Mouse (Mus musculus) cerebellum, adult 11 months (tissue): ENCODE data around the gene Ogt.

ENCODE experiments used
- DNase-seq: peaks from one replicate; pipeline ENCODE4 v3.0.0; 2022

Gene Ogt

GRCm38 (mm10) chrX:101639741-101640166, at the start of gene Ogt:
Gene Ogt (plus strand): TSS chrX:101640060.
- peak; percentile 86 for DNase-seq

DNA sequence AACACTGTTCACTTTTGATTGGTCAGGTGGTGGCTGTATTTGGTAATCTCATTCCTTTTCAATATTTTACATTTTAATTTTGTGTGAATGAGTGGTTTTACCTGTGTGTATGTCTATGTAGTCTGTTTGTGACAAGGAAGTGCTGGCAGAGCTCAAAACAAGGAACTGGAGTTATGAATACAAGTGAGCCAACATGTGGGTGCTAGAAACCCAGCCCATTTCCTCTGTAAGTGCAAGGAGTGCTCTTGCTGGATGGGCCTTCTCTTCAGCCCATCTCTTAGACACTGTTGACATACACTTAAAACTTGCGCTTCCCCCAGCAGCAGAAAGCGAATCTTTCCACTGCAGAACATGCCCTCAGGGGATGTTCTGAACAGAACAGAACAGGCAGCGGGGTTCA, 23.7 kb upstream of the Ogt start:
- DNase-seq: no peak

GRCm38 (mm10) chrX:101617889-101618288, 22.0 kb upstream of the Ogt start:
- no peak for DNase-seq

- DNase-seq: no peak
Observed at GRCm38 (mm10) chrX:101620317-101620716, 19.5 kb upstream of the Ogt start.

DNA sequence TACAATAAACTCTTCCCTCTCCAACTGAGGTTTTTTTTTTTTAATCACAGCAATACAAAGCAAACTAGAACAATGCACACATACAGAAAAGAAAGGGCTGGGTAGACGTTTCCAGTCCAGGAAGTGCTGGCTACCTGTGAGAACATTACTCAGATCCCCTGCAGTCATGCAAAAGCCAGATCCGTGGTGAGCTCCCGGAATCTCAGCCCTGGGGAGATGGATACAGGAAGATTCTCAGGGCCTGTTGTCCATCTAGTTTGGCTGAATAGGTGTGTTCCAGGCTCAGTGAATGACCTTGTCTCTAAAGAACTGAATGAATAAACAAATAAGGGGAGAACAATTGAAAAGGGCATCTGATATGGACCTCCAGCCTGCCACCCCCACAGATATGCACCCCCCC, 17.3 kb upstream of the Ogt start:
- DNase-seq: no peak

DNA sequence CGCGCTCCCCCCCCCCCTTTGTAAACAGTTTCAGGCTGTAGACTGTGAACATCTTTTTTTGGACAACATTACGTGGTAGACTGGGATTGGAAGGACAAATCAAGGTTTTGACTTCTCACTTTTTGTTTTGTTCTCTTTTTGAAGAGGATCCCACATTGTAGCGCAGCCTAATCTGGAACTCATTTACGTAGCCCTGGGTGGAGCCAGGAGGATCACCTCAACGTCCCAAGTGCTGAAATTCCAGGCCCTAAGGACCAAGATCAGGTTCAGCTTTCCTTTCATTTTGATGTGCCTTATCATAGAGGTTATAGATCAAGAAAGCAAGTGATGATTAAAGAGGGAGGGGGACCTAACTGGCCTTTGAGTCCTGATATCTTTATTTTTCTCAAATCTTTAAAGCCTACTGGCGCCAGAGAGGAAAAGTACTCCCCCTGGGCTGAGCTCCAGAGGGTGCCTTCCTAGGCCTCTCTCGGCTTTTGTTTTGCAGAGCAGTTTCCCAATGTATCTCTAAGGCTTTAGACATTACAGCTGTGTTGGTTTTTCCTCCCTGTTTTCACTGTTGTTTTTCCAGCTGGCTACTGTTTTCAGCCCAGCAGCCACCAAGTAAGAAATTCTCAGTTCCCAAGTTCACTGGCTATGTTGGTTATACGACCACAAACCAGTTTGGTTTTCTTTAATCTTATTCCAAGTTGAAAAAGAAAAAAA, 2.9 kb upstream of the Ogt start:
- no peak for DNase-seq

DNA sequence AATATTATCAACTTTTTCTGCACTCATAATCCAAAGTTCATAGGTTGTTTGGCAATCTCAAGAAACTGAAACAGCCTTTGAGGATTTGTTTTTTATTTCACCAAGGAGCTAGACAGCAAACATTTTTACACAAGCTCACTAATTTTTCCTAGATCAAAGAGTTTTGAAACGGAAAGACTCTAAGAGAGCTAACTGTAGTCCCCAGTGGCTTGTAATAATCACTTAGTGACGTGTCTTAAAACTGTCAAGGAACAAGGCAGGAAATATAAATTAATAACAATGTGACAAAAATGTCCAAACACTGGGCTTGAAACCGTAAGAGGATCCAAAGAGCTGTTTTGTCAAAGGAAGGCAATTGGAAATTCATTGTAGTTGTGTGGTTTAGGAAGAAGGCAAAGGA, 1.0 kb upstream of the Ogt start:
- DNase-seq: no peak

DNA sequence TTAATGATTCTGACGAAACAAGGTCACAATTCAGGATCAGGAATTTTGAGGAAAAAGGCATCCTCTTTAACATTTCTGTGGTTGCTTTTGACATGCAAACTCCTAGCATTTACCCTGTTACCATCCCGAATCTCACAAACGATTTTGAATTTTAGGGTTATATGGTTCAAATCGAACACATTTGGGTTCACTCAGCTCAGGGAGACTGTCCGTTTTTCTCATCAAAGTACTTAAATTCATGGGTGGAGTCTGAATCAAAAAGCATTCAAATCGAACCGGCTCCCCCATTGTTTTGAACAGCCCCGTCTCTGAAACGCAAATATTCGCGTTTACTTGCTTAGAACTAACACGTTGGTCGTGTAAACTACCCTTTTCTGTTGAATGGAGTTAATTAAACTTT, 554 bp upstream of the Ogt start:
- DNase-seq: no peak

DNA sequence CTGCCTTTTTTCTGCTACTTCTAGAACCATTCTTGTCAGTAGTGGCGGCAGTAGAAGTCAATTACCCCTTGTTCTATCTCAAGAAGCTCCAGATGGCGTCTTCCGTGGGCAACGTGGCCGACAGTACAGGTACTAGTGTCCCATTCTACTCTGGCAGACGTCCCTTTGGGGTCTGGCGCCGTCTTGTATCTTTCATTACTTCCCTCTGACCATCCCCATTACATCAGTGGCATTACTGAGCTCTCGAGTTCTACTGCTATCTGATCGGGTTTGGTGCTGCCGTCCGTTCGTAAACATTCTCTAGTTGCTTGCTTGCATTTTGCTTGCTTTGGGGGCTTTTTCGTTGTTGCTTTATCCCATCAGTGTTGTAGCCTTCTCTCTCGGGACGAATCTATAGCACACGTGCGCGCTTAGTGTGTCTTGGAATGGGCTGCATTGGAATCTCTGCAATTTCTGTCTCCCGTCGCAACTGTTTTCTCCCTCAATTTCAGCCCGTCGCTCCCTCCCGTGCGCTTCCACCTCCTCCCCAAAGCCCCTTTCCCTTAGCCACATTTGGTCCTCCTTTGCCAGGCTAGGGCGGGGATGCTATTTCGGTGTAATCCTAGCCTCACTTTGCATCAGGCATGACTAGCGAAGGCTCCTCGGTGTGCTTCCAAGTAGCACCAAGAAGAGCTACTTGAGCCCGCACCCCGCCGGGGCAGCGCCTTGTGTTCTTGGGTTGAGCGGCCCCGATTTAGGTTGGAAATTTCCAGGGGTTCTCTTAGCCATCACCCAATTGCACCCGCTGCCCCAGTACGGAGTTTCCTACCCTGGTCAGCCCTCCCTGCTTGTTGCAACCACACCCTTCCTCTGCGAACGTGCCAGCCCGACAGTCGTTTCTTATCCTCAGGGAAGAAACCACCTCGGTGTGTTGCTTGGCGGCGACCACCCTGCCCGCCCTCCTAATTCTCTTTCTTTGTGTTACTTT, 617 bp downstream of the Ogt start:
- DNase-seq: peak; percentile 26

GRCm38 (mm10) chrX:101641161-101641530, 1.3 kb downstream of the Ogt start:
- DNase-seq: no peak

DNA sequence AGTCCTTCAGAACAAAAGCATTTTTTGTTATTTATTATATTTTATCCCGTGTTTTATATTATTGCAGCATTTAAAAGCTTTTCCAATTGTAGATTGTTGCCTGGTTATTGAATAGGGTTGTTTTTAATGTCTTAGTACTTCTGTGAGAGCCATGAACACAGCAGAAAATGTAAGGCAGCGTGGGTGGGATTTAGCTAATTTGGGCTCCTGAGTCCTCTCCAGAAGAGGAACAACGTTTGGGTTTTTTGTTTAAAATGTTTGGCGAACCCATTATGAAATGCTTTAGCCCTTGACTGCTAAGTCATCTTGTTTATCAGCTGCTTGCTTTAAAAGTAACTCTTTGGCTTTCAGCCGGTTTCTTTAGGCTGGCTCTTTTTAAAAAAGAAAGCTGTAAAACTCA, 2.2 kb downstream of the Ogt start:
- DNase-seq: no peak

- DNase-seq: no peak
Observed at GRCm38 (mm10) chrX:101645286-101645685, 5.4 kb downstream of the Ogt start.

DNA sequence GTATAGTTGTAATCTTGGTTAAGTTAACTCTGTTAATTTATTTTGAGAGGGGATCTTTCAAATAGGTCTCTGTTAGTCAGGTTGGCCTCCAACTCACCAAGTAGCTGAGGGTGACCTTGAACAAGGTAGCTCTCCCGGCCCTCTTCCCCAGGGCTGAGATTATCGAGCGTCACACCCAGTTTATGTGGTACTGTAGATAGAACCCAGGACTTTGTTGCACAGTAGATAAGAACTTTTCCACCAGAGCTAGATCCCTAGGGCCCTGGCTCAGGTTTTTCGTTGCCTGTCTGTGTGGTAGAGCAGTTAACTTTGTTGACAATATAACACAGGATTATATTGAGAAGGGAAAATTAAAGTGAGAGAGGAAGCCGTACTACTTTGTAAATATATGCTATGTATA, 6.8 kb downstream of the Ogt start:
- no peak for DNase-seq

GRCm38 (mm10) chrX:101695686-101696085, 55.8 kb downstream of the Ogt start:
- no peak for DNase-seq

DNA sequence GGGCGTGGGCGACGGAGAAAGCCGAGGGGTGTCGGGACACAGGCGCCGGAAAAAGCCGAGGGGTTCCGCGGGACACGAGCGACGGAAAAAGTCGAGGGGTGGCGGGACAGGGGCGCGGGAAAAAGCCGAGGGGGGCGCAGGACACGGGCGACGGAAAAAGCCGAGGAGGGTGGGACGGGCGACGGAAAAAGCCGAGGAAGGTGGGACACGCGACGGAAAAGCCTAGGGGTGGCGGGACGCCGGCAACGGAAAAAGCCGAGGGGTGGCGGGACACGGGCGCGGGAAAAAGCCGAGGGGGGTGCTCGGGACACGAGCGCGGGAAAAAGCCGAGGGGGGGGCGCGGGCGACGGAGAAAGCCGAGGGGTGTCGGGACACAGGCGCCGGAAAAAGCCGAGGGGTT, 57.7 kb downstream of the Ogt start:
- DNase-seq: no peak

- DNase-seq: no peak
Observed at GRCm38 (mm10) chrX:101698232-101698631, 58.4 kb downstream of the Ogt start.

- DNase-seq: no peak
Observed at GRCm38 (mm10) chrX:101705111-101705510, 65.3 kb downstream of the Ogt start.

DNA sequence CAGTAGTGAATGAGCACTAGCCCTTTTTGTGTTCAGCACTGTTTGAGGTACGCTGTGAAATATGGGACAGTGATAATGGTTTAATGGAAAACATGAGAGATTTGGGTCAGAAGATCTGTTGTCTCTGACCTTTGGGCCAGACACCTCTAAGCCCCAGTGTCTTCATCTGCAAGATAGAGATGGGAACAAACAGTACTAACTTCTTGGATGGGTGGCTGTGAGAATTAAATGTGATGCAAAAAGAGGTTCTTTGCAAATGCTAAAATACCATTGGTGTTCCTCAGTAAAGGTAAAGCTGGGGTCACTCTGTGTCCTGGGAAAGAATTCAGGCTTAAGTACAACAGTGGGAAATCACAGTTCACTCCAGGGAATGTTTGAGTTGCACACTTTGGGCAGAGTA, 80.5 kb downstream of the Ogt start:
- DNase-seq: no peak

GRCm38 (mm10) chrX:101730010-101730409, 90.2 kb downstream of the Ogt start:
- no peak for DNase-seq

GRCm38 (mm10) chrX:101732644-101733043, 92.8 kb downstream of the Ogt start:
- DNase-seq: no peak

DNA sequence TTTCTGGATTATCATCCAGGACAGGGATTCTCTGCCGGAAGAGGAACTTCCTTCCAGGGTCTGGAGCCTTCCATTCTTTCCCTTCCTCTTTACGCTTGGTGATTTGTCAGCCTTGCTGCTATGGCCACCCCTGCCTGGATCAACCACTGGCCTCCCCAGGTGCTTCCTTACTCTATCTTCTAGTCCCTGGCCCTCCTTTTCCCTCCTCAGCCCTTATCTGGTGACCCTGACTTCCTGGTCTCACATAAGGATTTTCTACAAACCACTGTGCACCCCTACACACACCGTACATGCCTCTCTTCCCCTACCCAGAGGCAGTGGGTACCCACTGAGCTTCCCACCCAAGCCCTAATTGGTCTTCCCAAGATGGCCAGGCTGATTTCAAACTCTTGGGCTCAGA, 93.4 kb downstream of the Ogt start:
- DNase-seq: no peak

GRCm38 (mm10) chrX:101733828-101734319, 94.0 kb downstream of the Ogt start, which contains the start of gene Cxcr3:
Gene Cxcr3 (minus strand): TSS chrX:101734269.
- peak; percentile 2 for DNase-seq
